Mouse (Mus musculus) left cerebral cortex, adult 2 months (tissue): ENCODE data around the gene Acadsb. TPM values are rescaled to one million over a fixed set of nuclear protein-coding genes. Genes with fewer than 3 reads are reported as not detected.
"Not testable (repeated sequence)": the region's sequence is repeated elsewhere in the genome, so short reads cannot be mapped to it uniquely, and the experiment has no call there.

Source experiments
- DNase-seq, 2 experiments: peaks; one replicate each; pipeline ENCODE4 v3.0.0; 2021 to 2022; ENCODE audit warnings: low spot score in 2 of 2, mixed read lengths in 1 of 2; ENCODE audit errors: extremely low spot score in 1 of 2
- H3K27ac ChIP-seq: fragments of 200-600 bp; 2 replicates; pipeline ENCODE4 v1.8.1; 2022
- H3K4me3 ChIP-seq: fragments of 200-600 bp; 2 replicates; pipeline ENCODE4 v1.8.1; 2022
- CTCF ChIP-seq: fragments of 200-600 bp; IDR thresholded peaks from 2 replicates; pipeline ENCODE4 v1.8.1; 2022; ENCODE audit warnings: antibody characterized with exemption, mild to moderate bottlenecking, moderate library complexity
- intact Hi-C: fragments of 180-260 bp; cut with DNase I; formaldehyde crosslinking; loops from one replicate; pipeline ENCODE4 v1.15.1; 2025
- total RNA-seq, 2 experiments: library from RNA; stranded (reverse); gene quantifications; 2 replicates each; pipeline ENCODE4 v1.2.3; 2021

Acadsb gene
- total RNA-seq, 2 experiments from 2014 or later, result 84.8 to 89.9 TPM

- Histone ChIP-seq H3K4me3 (peak overlapping the region; percentile 94), H3K27ac (peak overlapping the region; percentile 86)
- intact Hi-C loops, result loop anchor here (2.0 to 5.0 kb wide), 2 partner anchors 47 to 152 kb away; partner anchors contain the start of genes 2310057M21Rik and Bub3
- TF ChIP-seq CTCF, result no peak; the same call in 1 of the 2 replicates
- no peak for DNase-seq
Observed at GRCm38 (mm10) chr7:131409988-131410385, 414 bp upstream of the Acadsb start.

GRCm38 (mm10) chr7:131411221-131411940 lies 980 bp downstream of the Acadsb start:
- intact Hi-C loops, result loop anchor here (2.0 to 5.0 kb wide), 2 partner anchors 49 to 151 kb away; partner anchors contain the start of genes 2310057M21Rik and Bub3
- DNase-seq, result no peak
- TF ChIP-seq CTCF, result no peak
- Histone ChIP-seq H3K4me3 (peak overlapping the region; percentile 94), H3K27ac (no peak overlapping the region)

GRCm38 (mm10) chr7:131411941-131412270 lies 1.5 kb downstream of the Acadsb start:
- intact Hi-C loops, result loop anchor here (2.0 to 5.0 kb wide), 2 partner anchors 49 to 150 kb away; partner anchors contain the start of genes 2310057M21Rik and Bub3
- DNase-seq, result no peak
- no peak for TF ChIP-seq CTCF
- no peak overlapping the region for H3K27ac ChIP-seq
- peak overlapping the region; percentile 94; the same call in 1 of the 2 replicates for H3K4me3 ChIP-seq

GRCm38 (mm10) chr7:131416742-131417141 lies 6.3 kb downstream of the Acadsb start:
- H3K4me3 ChIP-seq, DNase-seq, intact Hi-C loops, H3K27ac ChIP-seq: not testable (repeated sequence)

GRCm38 (mm10) chr7:131417605-131418004 lies 7.2 kb downstream of the Acadsb start:
- intact Hi-C loops, result no loop called here
- H3K27ac ChIP-seq, result no peak overlapping the region
- no peak for TF ChIP-seq CTCF
- no peak overlapping the region for H3K4me3 ChIP-seq
- no peak for DNase-seq

- no peak for TF ChIP-seq CTCF
- no peak overlapping the region for H3K27ac ChIP-seq
- DNase-seq, result no peak
- H3K4me3 ChIP-seq, result no peak overlapping the region
- intact Hi-C loops, result no loop called here
Observed at GRCm38 (mm10) chr7:131424912-131425311, 14.5 kb downstream of the Acadsb start.

GRCm38 (mm10) chr7:131427331-131427730 lies 16.9 kb downstream of the Acadsb start:
- Histone ChIP-seq H3K4me3 (no peak overlapping the region), H3K27ac (no peak overlapping the region)
- TF ChIP-seq CTCF, result no peak
- intact Hi-C loops, result no loop called here
- no peak for DNase-seq

- H3K27ac ChIP-seq, result no peak overlapping the region
- no peak overlapping the region for H3K4me3 ChIP-seq
- intact Hi-C loops, result loop anchor here (5.0 kb wide), 1 partner anchor 315 kb away; no protein-coding TSS in a partner anchor
- TF ChIP-seq CTCF, result peak; percentile 71
- DNase-seq, result peak; percentile 36 to 38
Observed at GRCm38 (mm10) chr7:131432244-131432643, 21.8 kb downstream of the Acadsb start.

- no peak overlapping the region for H3K27ac ChIP-seq
- intact Hi-C loops, result loop anchor here (5.0 kb wide), 1 partner anchor 313 kb away; no protein-coding TSS in a partner anchor
- H3K4me3 ChIP-seq, result no peak overlapping the region
- no peak for DNase-seq
- TF ChIP-seq CTCF, result peak; percentile 31
Observed at GRCm38 (mm10) chr7:131434276-131434675, 23.9 kb downstream of the Acadsb start.

- H3K27ac ChIP-seq, result no peak overlapping the region
- TF ChIP-seq CTCF, result no peak
- DNase-seq, result no peak
- H3K4me3 ChIP-seq, result no peak overlapping the region
- intact Hi-C loops, result no loop called here
Observed at GRCm38 (mm10) chr7:131437051-131437450, 26.6 kb downstream of the Acadsb start.

- TF ChIP-seq CTCF, result no peak
- DNase-seq, result no peak
- H3K27ac ChIP-seq, result no peak overlapping the region
Observed at GRCm38 (mm10) chr7:131456714-131457113, 46.3 kb downstream of the Acadsb start.

GRCm38 (mm10) chr7:131465117-131465601 lies 54.8 kb downstream of the Acadsb start:
- DNase-seq, result no peak
- Histone ChIP-seq H3K27ac (no peak overlapping the region), H3K4me3 (no peak overlapping the region)
- intact Hi-C loops, result no loop called here
- TF ChIP-seq CTCF, result no peak

More at GRCm38 (mm10) chr7:131456714-131457113, 46.3 kb downstream of the Acadsb start:
- H3K4me3 ChIP-seq, result no peak overlapping the region
- intact Hi-C loops, result no loop called here
